Mouse (Mus musculus) lung, embryonic 16.5 days (tissue): ENCODE results near the gene Apmap. TPM values are rescaled to one million over a fixed set of nuclear protein-coding genes. Genes with fewer than 3 reads are reported as not detected.

Experiments used
- ATAC-seq: fragments of 200-750 bp; cut with Nextera tagmentation; 2 replicates; pipeline ENCODE4 v1.8.0; 2017; ENCODE audit warnings: low read depth, mild to moderate bottlenecking, moderate library complexity
- H3K27ac ChIP-seq: fragments of 300-500 bp; sonication (generic); 2 replicates; pipeline ENCODE4 v1.5.1; 2014; ENCODE audit warnings: mild to moderate bottlenecking, control low read depth, low read length
- H3K27me3 ChIP-seq: fragments of 300-500 bp; sonication (generic); 2 replicates; pipeline ENCODE4 v1.6.1; 2014; ENCODE audit warnings: low read depth, low read length, mixed read lengths; ENCODE audit not compliant: control insufficient read depth, insufficient read depth
- H3K36me3 ChIP-seq: fragments of 300-500 bp; sonication (generic); 2 replicates; pipeline ENCODE4 v1.6.1; 2014; ENCODE audit warnings: low read length; ENCODE audit not compliant: control insufficient read depth, insufficient read depth
- H3K4me1 ChIP-seq: fragments of 300-500 bp; sonication (generic); replicated peaks from 2 replicates; pipeline ENCODE4 v1.6.1; 2014; ENCODE audit warnings: low read length, mixed read lengths; ENCODE audit not compliant: control insufficient read depth, insufficient read depth
- H3K4me2 ChIP-seq: fragments of 300-500 bp; sonication (generic); 2 replicates; pipeline ENCODE4 v1.6.1; 2014; ENCODE audit warnings: low read depth, low read length, control low read depth
- H3K4me3 ChIP-seq: fragments of 300-500 bp; sonication (generic); 2 replicates; pipeline ENCODE4 v1.5.1; 2014; ENCODE audit warnings: mild to moderate bottlenecking, low read length, control low read depth
- H3K9ac ChIP-seq: fragments of 300-500 bp; sonication (generic); 2 replicates; pipeline ENCODE4 v1.6.1; 2014; ENCODE audit warnings: low read length, control low read depth
- H3K9me3 ChIP-seq: fragments of 300-500 bp; sonication (generic); 2 replicates; pipeline ENCODE4 v1.6.1; 2016; ENCODE audit warnings: low read length; ENCODE audit not compliant: control insufficient read depth
- WGBS: fragments of 180-500 bp; shearing (Covaris S2); extraction: QIAGEN DNeasy Blood & Tissue Kit; methylation state at CpG from one replicate; pipeline ENCODE4 v1.1.7; 2014; 5-methylcytosine and 5-hydroxymethylcytosine counted together
- polyA plus RNA-seq: library from polyadenylated mRNA; unstranded; fragments of >200 nt; fragmentation: Nextera tagmentation; extraction: Ambion mirVana; gene quantifications from 2 replicates; pipeline ENCODE4 v1.2.1, GENCODE M21; 2015

Apmap gene
- polyA plus RNA-seq, 1 experiment from 2014 or later = 57.2 TPM

DNA sequence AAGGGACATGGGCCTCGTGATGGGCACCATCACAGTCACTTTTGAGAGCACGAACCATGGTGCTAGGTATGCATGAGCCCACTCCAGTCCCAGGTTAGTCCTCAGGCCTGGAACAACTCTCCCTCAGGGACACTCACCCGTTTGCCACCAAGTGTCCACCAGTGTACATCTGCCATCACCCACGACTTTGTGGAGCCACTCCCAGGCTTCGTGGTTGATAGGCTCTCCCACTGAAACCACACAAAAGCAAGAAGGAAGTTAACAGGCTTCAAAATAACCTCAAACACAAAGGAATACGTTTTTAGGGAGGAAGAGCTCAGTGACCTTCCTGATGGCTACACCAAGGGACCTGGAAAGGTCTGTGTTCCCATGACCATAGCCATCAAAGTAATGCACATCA lies 18.8 kb upstream of the Apmap start:
- no peak for ATAC-seq
- Histone ChIP-seq H3K36me3 (no peaks in the 10 kb centered on the region), H3K27me3 (no peaks in the 10 kb centered on the region), H3K9ac (no peak overlapping the region), H3K27ac (no peak overlapping the region), H3K4me3 (no peak overlapping the region), H3K9me3 (no peaks in the 10 kb centered on the region), H3K4me2 (no peak overlapping the region), H3K4me1 (no peaks in the 10 kb centered on the region)
- 53% methylated on average over 6 of the region's 6 CpGs for WGBS

DNA sequence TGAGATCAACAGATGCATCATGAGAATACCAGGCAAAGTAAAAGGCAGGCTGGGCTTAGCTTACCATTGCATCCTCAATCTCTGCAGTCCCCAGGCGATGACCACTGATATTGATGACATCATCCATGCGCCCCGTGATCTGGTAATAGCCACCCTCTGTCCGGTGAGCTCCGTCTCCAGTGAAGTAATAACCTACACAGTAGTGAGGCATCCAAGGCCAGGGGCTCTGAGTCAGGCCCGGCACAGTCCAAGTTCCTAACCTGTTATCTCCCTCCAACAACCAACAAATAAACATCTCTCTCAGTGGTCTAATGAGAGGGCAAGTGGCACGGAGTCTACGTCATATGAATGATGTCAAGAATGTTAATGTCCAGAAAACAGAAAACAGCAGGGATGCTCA lies 16.6 kb upstream of the Apmap start:
- WGBS = 80% methylated on average over 8 of the region's 8 CpGs
- H3K27me3 ChIP-seq = no peaks in the 10 kb centered on the region

DNA sequence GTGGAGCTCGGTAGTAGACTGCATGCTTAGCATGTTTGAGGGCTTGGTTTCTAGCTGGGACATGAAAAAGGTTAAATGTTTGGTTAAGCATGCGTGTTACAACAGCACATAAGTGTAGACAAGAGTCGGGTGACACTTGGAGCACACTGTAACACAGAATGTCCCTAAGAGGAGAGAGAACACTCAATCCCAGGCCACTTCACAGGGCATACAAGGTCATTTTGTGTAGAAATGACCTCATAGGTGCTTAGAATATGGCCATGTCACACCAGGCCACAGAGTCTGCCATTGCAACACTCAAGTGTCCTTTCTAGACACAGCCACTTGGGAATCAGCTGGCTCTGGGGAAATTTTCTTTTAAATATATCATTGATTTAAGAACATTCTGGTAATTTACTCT lies 15.6 kb upstream of the Apmap start:
- no peak overlapping the region for H3K4me3 ChIP-seq
- no peak for ATAC-seq
- whole genome bisulfite sequencing = 62% methylated on average over 3 of the region's 3 CpGs
- H3K36me3 ChIP-seq = no peaks in the 10 kb centered on the region
- H3K27ac ChIP-seq = no peak overlapping the region
- no peaks in the 10 kb centered on the region for H3K4me1 ChIP-seq
- H3K4me2 ChIP-seq = no peak overlapping the region
- H3K27me3 ChIP-seq = no peaks in the 10 kb centered on the region
- no peaks in the 10 kb centered on the region for H3K9me3 ChIP-seq
- no peak overlapping the region for H3K9ac ChIP-seq

More for the DNA sequence above, 16.6 kb upstream of the Apmap start:
- H3K36me3 ChIP-seq = no peaks in the 10 kb centered on the region
- H3K4me1 ChIP-seq = no peaks in the 10 kb centered on the region
- no peak overlapping the region for H3K4me3 ChIP-seq
- no peak overlapping the region for H3K4me2 ChIP-seq
- H3K9ac ChIP-seq = no peak overlapping the region
- no peaks in the 10 kb centered on the region for H3K9me3 ChIP-seq
- H3K27ac ChIP-seq = no peak overlapping the region
- ATAC-seq = no peak

DNA sequence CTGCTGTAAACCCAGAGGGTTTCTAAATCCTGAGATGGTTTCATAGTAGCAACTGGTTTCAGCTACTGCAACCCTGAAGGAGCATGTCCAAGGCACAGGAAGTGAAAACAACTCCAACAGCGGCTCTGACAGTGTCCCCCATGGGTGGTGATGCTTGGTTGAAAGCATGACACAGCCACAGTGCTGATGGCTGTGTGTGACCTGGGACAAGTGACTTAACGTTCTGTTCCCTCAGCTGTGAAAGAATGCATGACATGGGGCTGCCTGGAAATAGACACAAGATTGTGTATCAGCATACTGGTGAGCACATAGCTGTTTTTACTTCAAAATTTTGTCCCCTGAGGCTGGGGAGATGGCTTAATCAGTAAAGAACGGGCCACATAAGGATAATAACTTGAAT lies 13.3 kb upstream of the Apmap start:
- Histone ChIP-seq H3K9ac (no peak overlapping the region), H3K4me1 (no peaks in the 10 kb centered on the region), H3K27ac (no peak overlapping the region), H3K27me3 (no peaks in the 10 kb centered on the region), H3K4me3 (no peak overlapping the region), H3K36me3 (no peaks in the 10 kb centered on the region), H3K4me2 (no peak overlapping the region), H3K9me3 (no peaks in the 10 kb centered on the region)
- WGBS = 57% methylated on average over 3 of the region's 3 CpGs
- ATAC-seq = no peak

DNA sequence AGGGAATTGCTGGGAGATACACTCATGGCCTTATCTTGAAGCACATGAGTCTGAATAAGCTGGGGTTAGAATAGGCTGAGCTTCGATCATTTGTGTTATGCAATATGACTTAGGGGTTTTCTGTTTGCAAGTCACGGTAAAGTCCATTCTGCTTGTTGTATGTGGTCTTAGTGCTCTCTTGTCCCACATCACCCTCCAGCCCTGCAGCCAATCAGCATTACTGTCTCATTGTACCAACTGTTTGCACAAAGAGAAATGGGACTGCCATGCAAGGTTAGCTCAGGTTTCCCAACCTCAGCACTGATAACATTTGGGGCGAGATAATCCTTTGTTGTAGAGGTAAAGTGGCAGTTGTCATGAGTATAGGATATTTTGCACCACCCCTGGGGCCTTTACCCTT lies 1.7 kb upstream of the Apmap start:
- Histone ChIP-seq H3K27me3 (no peaks in the 10 kb centered on the region), H3K4me2 (no peak overlapping the region), H3K4me1 (peaks cover 4% of the 10 kb centered on the region), H3K27ac (no peak overlapping the region), H3K9ac (no peak overlapping the region), H3K36me3 (no peaks in the 10 kb centered on the region), H3K9me3 (no peaks in the 10 kb centered on the region), H3K4me3 (no peak overlapping the region)
- no peak for ATAC-seq
- 60% methylated on average over 3 of the region's 3 CpGs for WGBS

DNA sequence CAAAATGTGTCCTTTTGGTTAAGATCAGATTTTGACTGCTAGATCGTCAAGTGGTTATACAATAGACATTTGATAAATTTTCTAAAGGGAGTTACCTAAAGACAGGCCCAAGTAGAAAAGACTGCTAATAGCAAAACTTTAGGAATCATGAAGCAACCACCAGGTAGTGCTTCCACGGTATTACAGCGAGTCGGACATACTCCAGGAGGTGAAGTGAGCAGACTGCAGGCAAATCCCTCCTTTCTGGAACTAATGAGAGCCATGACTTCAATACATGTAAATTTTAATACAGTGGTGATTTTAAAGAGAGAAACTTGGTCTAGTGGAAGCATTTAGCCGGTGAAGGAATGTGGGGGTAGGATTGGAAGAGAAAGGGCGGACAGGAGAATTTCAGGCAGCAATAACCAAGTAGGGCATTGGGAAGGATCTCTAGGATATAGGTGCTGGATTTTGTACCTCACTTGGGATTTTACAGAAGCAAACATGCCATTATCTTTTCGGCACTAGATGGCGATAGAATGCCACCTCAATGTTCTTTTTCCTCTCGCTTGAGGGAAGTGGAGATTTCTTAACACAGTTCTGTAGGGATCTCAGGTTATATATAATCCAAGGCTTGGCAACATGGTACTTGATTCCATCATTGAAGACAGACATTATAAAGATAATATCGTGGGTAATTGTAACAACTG lies 649 bp upstream of the Apmap start:
- H3K36me3 ChIP-seq = no peaks in the 10 kb centered on the region
- ATAC-seq = peak; percentile 61; the same call in 1 of the 2 replicates
- H3K4me3 ChIP-seq = peak overlapping the region; percentile 96
- peak overlapping the region; percentile 90 for H3K9ac ChIP-seq
- H3K27ac ChIP-seq = no peak overlapping the region
- under 1% methylated on average over 10 of the region's 10 CpGs for WGBS
- no peaks in the 10 kb centered on the region for H3K27me3 ChIP-seq
- H3K4me1 ChIP-seq = peaks cover 4% of the 10 kb centered on the region
- H3K4me2 ChIP-seq = peak overlapping the region; percentile 88
- no peaks in the 10 kb centered on the region for H3K9me3 ChIP-seq

DNA sequence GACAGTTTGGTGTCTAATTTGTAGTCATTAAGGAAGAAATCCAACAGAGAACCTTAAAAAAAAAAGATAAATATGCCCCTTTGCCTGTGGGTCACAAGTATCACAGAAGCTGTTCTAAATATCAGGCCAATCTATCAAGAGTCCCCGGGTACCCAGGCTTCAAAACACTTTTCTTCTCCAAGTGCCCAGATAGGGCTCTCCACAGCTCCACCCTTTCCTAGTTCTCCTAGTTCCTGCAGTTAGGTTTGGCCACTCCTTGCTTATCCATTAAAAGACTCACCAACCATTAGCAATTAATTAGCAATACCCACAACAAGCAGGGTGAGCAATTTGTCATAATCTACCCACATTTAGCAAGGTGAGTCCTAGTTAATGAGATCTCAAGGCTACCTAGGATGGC lies 1.3 kb downstream of the Apmap start:
- Histone ChIP-seq H3K27ac (no peak overlapping the region), H3K9ac (peak overlapping the region; percentile 15; the same call in 1 of the 2 replicates)

DNA sequence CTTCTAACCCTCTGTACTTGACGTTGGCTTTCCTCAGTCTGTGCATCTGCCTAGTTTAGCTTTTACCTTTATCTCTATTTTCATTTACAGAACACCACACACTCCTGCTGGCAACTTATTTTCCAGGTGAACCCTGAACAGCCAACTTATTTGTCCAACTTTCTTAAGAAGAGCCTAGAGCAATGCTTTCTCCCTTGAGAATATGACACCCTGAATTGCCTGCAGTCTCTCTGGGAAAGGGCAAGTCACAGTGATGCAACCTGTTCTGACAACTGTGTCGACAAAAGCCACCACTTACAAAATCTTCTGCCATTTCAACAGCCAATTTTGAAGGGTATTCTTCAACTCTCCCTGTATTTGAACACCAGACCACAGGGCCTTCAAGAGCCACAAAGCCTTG lies 3.6 kb downstream of the Apmap start:
- peaks cover 4% of the 10 kb centered on the region for H3K4me1 ChIP-seq
- H3K4me2 ChIP-seq = no peak overlapping the region
- H3K9me3 ChIP-seq = no peaks in the 10 kb centered on the region
- H3K4me3 ChIP-seq = no peak overlapping the region
- H3K27ac ChIP-seq = no peak overlapping the region
- 68% methylated on average over 2 of the region's 2 CpGs for WGBS
- no peaks in the 10 kb centered on the region for H3K27me3 ChIP-seq
- no peak for ATAC-seq
- no peaks in the 10 kb centered on the region for H3K36me3 ChIP-seq
- no peak overlapping the region for H3K9ac ChIP-seq

More for the DNA sequence above, 1.3 kb downstream of the Apmap start:
- Histone ChIP-seq H3K36me3 (no peaks in the 10 kb centered on the region), H3K4me1 (peaks cover 4% of the 10 kb centered on the region), H3K4me3 (peak overlapping the region; percentile 15; the same call in 1 of the 2 replicates), H3K9me3 (no peaks in the 10 kb centered on the region), H3K4me2 (peak overlapping the region; percentile 88), H3K27me3 (no peaks in the 10 kb centered on the region)
- no peak for ATAC-seq
- WGBS = 38% methylated on average over 1 of the region's 1 CpGs

DNA sequence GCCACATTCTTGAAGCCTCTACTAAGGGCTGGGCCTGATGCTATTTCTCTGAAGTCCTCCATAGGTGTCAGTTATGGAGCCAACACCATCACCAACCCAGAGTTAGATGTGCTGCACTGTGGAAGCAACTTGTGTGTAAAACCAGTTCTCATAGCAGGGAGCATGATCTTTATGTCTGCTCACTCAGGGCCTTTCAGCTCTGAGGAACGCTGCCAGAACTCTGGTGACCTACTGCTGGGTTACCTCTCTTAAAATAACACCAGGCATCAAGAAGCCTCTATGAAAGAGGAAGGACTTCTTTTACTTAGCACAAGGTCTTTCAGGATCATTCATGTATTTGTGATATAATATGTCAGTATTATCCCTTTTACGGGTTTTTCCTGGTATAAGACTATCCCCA lies 6.2 kb downstream of the Apmap start:
- H3K27me3 ChIP-seq = no peaks in the 10 kb centered on the region
- H3K9me3 ChIP-seq = no peaks in the 10 kb centered on the region
- H3K27ac ChIP-seq = no peak overlapping the region
- H3K9ac ChIP-seq = no peak overlapping the region
- H3K4me2 ChIP-seq = no peak overlapping the region
- peaks cover 2% of the 10 kb centered on the region for H3K4me1 ChIP-seq
- ATAC-seq = no peak
- no peak overlapping the region for H3K4me3 ChIP-seq
- H3K36me3 ChIP-seq = no peaks in the 10 kb centered on the region
- WGBS = 92% methylated on average over 2 of the region's 2 CpGs

DNA sequence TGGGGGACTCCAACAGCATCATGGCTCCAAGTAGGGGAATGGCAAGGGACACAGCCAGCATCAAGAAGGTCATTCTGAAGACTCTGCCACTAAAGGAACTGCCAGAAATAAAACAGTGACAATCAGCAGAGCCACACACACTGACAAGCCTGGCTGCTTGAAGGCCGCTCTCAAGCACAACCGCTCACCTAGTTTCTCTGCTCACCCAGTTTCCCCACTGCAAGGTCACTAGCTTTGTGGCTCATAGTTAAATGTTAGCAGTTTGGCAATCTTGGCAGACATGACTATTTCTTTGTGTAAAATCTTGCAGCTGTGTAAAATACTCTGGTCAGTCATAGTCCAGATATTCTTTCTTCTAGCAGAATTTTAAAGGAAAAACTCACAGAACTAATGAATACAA lies 8.1 kb downstream of the Apmap start:
- WGBS = 92% methylated on average over 2 of the region's 2 CpGs
- H3K9me3 ChIP-seq = no peaks in the 10 kb centered on the region
- no peak overlapping the region for H3K27ac ChIP-seq
- H3K27me3 ChIP-seq = no peaks in the 10 kb centered on the region
- no peak overlapping the region for H3K9ac ChIP-seq
- H3K4me3 ChIP-seq = no peak overlapping the region
- no peaks in the 10 kb centered on the region for H3K4me1 ChIP-seq
- ATAC-seq = no peak
- no peak overlapping the region for H3K4me2 ChIP-seq
- H3K36me3 ChIP-seq = no peaks in the 10 kb centered on the region
